Mouse (Mus musculus) cerebellum, postnatal 10 days (tissue): ENCODE results near the gene Folh1.
"Not testable (repeated sequence)": the region's sequence is repeated elsewhere in the genome, so short reads cannot be mapped to it uniquely, and the experiment has no call there.

ENCODE experiments used
- DNase-seq, 2 experiments: peaks; one replicate each; pipeline ENCODE4 v3.0.0; 2021; ENCODE audit warnings: mixed read lengths in 2 of 2

Gene Folh1

DNA sequence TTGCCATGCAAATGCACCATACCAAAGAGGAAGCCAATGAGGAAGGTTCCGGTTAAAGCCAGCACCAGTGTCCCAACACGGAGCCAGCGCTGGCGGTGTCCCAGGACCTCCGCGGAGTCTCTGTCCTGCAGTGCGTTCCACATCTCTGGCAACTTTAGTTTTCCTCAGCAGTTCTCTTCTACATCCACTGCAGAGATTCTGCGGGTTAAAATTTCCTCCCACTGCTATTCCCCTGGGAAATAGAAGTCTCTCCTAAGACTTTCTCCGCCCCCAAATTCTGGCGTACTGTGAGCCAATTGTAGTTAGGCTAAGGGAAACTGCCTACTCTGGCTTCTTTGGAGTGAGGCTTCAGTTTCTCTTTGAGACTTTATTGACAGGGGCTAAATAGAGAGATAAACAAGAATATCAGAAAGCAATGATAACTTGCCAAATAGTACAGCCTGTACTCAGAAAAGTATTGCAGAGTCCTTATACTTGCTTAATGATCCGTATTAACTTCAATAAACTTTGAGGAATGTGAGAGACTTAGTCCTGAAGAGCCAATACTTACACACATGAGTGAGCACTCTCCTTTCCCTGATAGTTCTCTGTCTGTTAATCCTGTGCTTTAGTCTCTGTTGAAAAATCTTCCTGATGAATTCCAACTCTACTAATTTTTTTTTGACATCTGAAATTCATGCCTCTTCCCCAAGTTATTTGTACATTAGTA lies at the start of gene Folh1:
Gene Folh1 (minus strand): TSS at position 327 of the 709 bp plus-strand sequence.
- peak; percentile 38 to 69 for DNase-seq

DNA sequence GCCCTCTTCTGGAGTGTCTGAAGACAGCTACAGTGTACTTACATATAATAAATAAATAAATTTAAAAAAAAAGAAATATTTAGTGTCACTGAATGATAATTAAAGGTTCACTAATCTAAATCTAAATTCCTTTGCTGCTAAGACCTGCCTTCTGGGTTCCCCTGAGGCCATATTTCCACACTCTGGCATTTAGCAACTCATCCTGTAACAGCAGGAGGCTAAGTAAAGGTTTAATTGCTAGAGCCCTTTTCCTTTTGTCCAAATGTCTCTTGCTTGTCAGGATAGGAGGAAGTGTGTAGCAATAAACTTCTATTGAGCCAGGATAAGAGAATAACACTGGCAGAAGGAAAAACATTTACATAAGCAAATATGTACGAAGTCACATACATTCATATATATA lies 40.7 kb upstream of the Folh1 start:
- no peak for DNase-seq

DNA sequence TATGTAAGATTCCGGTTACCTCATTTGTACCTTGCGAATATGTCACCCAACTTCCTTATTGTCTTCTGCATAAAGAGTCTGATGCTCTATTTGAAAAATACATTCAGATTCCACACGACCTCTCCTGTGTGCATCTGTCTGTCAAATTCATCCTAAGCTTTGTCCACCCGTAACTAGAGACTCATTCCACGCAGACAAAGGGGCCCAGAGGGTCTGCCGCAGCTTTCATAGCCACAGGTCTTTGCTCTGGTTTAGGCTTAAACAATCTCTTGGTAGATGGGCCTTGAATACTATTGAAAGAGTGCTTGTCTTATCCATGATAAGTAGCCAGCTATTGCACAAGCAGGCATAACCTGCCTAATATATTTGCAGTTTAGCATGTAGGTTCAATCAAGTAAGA lies 40.0 kb upstream of the Folh1 start:
- DNase-seq = not testable (repeated sequence)

DNA sequence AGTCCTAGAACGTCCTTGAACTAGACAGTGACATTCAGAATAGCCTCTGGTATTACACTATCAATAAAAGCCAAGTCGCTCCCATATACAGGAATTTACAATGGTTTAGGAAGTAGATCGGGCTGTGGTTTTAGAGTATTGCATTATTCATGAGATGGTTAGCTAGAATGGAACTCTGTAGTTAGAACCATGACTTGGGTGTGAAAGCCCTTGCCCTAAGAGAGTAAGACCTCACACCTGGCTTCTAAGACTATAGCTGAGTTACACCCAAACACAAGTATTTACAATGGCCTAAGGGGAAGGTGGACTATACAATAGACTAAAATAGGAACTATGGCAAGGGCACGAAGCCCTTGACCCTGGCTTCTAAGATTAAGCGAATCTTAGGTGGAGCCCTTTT lies 39.5 kb upstream of the Folh1 start:
- DNase-seq = not testable (repeated sequence)

DNA sequence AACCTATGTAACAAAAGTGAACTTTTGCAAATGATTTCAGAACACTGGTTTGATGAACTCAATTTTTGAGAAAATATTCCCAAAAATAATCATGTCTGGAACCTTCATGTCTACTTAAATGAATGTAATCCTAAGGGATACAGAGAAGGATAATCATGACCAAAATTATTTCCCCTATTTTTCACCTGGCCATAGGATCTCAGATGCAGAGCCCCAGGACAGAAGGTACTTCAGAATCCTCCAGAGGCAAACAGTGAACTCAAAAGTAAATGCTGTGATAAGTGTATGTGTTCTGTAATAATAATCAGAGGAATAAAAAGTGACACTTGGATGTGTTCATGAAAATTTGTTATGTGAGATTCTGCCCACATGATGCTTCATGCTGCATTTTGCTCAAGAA lies 19.0 kb upstream of the Folh1 start, which contains the start of gene Vmn2r77:
Gene Vmn2r77 (plus strand): TSS at position 301 of the 400 bp plus-strand sequence.
- no peak for DNase-seq

DNA sequence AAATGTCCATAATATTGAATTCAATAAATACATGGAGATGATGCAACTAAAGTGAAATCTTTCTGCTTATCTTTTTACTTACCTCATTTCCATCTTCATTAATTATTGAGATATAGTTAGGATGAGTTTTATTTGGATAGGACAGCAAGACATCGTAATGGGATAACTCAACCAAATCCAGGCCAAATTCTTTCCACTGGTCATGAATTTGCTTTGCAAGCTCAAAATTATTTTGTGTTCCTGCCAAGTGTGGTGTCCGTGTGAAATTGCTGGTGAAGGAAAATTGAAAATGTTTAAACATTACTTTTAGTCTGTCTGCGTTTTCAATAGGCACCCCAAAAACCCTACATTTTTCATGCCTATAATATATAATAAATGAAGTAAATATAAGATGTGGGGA lies 4.1 kb downstream of the Folh1 start:
- no peak for DNase-seq

DNA sequence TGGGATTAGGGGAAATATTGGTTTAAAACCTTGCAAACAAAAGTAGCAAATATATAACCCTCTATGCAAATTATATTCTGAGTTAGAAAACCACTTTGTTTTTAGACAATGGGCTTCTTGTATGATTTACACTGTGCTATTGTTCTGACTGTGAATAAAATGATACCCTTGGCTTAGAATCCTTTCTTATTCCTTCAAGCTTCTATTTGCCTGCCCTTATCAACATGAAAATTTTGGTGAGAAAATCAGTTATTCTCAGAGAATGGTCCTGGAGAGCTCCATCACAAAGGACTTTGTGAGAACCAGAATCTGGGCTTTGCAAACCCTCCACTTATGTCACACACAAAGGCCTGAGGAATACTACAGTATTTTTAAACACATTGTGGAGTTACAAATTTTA lies 11.1 kb downstream of the Folh1 start:
- DNase-seq = no peak

DNA sequence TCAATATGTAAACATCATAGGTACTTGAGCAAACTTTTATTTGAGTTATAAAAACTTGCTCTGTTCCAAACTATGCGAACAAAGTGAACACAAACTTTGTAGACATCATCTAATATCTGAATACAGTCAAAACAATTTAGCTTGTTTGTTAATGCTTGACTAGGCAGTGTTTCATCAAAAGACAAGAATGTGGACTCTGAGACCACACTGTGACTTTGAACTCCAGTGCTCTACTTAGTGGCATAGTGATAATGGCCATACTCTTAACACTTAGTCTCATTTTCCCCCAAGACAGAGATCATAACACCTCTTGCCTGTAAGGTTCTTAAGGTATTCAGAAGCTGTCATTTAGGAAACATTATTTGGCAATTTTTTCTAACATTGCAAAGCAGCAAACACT lies 15.0 kb downstream of the Folh1 start:
- DNase-seq = no peak

DNA sequence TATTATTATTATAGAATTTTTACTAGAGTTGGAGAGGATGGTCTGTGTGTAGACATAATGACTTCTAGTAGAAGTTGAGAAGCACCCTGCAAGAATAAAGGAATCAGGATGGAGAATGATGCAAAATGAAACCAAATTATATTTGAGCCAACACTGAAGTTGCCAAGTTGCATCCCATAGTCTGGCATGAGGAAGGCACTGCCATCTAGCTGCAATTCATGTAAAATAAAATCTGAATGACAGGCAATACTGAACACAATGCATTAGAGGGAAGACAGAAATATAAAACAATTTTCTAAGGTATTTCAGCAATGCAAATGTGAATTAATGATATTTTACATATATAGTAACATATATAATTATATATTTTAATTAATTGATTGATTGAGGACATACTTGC lies 50.7 kb downstream of the Folh1 start:
- peak; percentile 1 for DNase-seq

DNA sequence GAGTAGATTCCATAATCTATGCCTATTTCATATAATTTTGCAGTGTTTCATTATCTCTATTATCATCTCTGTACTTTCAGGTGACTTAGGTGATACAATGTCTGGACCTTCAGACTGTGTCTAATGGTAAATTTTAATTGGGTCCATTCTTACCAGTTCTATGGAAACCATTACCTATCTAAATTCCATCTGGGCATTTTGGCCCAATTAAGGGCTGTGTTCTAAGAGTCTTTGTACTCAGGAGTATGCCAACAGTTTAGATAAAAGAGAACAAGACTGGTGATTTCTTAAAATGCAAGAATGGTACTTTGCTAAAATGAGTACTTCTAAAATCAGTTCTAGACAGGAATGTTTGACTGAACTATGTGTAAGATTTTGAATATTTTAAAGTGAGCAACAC lies 87.7 kb downstream of the Folh1 start, which contains the start of gene Olfr292:
Gene Olfr292 (plus strand): TSS at position 301 of the 400 bp plus-strand sequence.
- DNase-seq = no peak
